Mouse (Mus musculus) heart, postnatal 25 days (tissue): ENCODE results near the gene Strip1. TPM values are rescaled to one million over a fixed set of nuclear protein-coding genes. Genes with fewer than 3 reads are reported as not detected.
"Not testable (repeated sequence)": the region's sequence is repeated elsewhere in the genome, so short reads cannot be mapped to it uniquely, and the experiment has no call there.

Source experiments
- DNase-seq: peaks from one replicate; pipeline ENCODE4 v3.0.0; 2022; ENCODE audit warnings: low spot score
- intact Hi-C: fragments of 180-260 bp; cut with DNase I; formaldehyde crosslinking; loops from one replicate; pipeline ENCODE4 v1.15.1; 2025
- total RNA-seq, 2 experiments: library from RNA; stranded (reverse); gene quantifications; 2 replicates each; pipeline ENCODE4 v1.2.3; 2021

Strip1 gene
- 10 to 100 TPM; 18.8 to 21.9 TPM for total RNA-seq

- peak; percentile 89 for DNase-seq
- intact Hi-C loops = loop anchor here (10.0 kb wide), 1 partner anchor 433 kb away; no protein-coding TSS in a partner anchor
Measured at GRCm38 (mm10) chr3:107631523-107631958, at the start of gene Strip1. Strip1 (minus strand) TSS chr3:107631694.

- intact Hi-C loops = no loop called here
- DNase-seq = no peak
Measured at GRCm38 (mm10) chr3:107680790-107681576, 49.5 kb upstream of the Strip1 start.

GRCm38 (mm10) chr3:107671509-107671908 lies 40.0 kb upstream of the Strip1 start:
- intact Hi-C loops = no loop called here
- DNase-seq = no peak

GRCm38 (mm10) chr3:107670500-107670899 lies 39.0 kb upstream of the Strip1 start:
- intact Hi-C loops = no loop called here

DNA sequence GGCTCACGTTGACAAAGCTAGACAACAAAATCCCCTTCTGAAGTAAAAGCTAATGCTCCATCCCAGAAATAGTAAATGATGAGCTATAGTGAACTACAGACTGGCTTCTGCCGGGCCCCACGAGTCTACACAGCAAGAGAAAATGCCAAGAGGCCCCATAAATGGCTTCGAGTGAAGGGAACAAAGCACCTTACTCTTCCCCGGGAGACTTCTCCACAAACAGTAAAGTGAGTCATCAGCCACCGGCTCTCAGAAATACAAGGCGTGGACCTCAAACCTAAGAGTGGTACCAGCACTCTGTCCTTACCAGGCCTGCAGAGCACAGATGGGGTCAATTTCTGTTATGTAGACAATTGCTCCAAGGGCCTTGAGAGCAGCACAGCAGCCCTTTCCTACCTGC lies 37.3 kb upstream of the Strip1 start:
- no peak for DNase-seq
- intact Hi-C loops = no loop called here

More at GRCm38 (mm10) chr3:107670500-107670899, 39.0 kb upstream of the Strip1 start:
- no peak for DNase-seq

- intact Hi-C loops = no loop called here
- no peak for DNase-seq
Measured at GRCm38 (mm10) chr3:107667426-107667825, 35.9 kb upstream of the Strip1 start.

DNA sequence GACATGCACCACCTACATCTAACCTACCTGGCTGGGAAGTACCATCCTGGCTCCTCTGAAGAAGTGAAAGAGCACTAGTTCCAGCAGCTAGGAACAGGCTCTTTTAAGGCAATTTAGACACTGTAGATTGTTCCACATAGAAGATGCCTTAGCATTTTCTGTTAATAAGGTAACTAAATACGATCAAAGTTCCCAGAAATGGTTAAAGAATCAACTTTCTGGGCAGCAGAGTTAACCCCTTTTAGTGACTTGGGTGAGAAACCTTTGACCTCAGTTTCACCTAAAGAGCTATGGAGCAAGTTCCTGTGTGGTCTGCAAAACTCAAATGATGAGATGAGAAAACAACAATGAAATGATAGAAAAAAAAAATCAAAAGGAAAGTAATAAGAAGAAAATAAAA lies 33.1 kb upstream of the Strip1 start:
- intact Hi-C loops = no loop called here
- DNase-seq = no peak

GRCm38 (mm10) chr3:107659000-107659399 lies 27.5 kb upstream of the Strip1 start:
- DNase-seq = no peak
- intact Hi-C loops = no loop called here

GRCm38 (mm10) chr3:107656888-107657287 lies 25.4 kb upstream of the Strip1 start:
- no peak for DNase-seq
- intact Hi-C loops = no loop called here

GRCm38 (mm10) chr3:107656151-107656550 lies 24.7 kb upstream of the Strip1 start:
- intact Hi-C loops = no loop called here
- DNase-seq = no peak

DNA sequence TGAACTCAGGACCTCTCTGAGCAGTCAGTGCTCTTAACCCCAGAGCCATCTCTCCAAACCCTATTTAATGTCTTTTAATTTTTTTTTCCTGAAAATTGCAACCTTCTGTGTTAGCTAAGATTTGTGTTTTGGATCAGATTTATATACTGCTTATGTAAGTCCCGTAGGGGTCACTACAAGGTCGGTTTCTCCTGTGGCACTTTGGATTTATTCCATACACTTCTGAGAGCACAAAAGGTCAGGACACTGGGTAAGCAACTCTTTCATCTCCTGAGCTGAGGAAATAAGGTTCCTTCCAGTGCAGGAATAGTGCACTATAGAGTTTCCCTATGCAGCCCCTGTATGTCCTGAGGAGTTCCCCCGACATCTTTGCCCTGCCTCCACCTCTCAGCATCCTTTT lies 24.0 kb upstream of the Strip1 start:
- DNase-seq = no peak
- intact Hi-C loops = no loop called here

- no peak for DNase-seq
Measured at GRCm38 (mm10) chr3:107654861-107655260, 23.4 kb upstream of the Strip1 start.

GRCm38 (mm10) chr3:107652968-107653367 lies 21.5 kb upstream of the Strip1 start:
- no peak for DNase-seq
- intact Hi-C loops = no loop called here

More at GRCm38 (mm10) chr3:107654861-107655260, 23.4 kb upstream of the Strip1 start:
- intact Hi-C loops = no loop called here

DNA sequence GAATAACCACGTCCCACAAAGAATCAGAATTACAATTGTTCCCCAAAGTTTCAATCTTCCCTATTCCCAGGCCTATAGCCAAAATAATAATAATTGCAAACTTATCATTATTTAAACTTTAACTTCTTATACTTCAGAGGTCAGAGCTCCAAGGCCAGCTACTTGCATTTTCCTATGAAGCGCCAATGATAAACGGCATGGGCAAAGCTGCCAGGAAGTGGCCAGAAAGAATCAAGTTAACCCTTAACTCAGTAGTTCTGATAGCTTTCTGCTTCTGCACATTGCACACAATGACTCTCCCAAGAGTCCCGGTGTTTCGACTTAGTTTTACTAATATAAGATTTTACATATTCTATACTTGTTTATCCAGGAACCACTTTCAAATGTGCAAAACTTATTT lies 18.8 kb upstream of the Strip1 start:
- DNase-seq, intact Hi-C loops: not testable (repeated sequence)

GRCm38 (mm10) chr3:107646947-107647346 lies 15.5 kb upstream of the Strip1 start:
- intact Hi-C loops = no loop called here
- no peak for DNase-seq

- intact Hi-C loops = loop anchor here (10.0 kb wide), 1 partner anchor 427 kb away; no protein-coding TSS in a partner anchor
- no peak for DNase-seq
Measured at GRCm38 (mm10) chr3:107637606-107638172, 6.2 kb upstream of the Strip1 start.

DNA sequence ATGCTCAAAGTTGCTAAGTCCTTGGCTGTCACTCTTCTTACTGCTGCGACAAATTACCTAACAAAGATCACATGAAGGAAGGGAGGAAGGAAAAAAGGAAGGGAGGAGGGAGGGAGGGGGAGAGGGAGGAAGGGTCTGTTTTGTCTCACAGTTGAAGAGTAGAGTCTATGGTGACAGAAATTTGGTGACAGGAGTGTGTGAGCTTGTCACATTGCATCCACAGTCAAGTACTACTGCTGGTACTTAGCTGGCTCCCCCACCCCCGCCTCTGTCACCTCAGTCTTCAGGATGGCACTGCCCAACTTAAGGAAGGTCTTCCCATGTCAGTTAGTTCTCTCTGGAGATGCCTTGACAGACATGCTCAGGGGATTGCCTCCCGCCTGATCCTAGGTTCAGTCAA lies 4.7 kb upstream of the Strip1 start:
- DNase-seq = no peak
- intact Hi-C loops = loop anchor here (10.0 kb wide), 1 partner anchor 429 kb away; no protein-coding TSS in a partner anchor

GRCm38 (mm10) chr3:107635836-107636235 lies 4.3 kb upstream of the Strip1 start:
- DNase-seq = no peak
- intact Hi-C loops = loop anchor here (10.0 kb wide), 1 partner anchor 429 kb away; no protein-coding TSS in a partner anchor

GRCm38 (mm10) chr3:107633906-107634305 lies 2.4 kb upstream of the Strip1 start:
- intact Hi-C loops = loop anchor here (10.0 kb wide), 1 partner anchor 431 kb away; no protein-coding TSS in a partner anchor
- no peak for DNase-seq

- intact Hi-C loops = loop anchor here (10.0 kb wide), 1 partner anchor 432 kb away; no protein-coding TSS in a partner anchor
- no peak for DNase-seq
Measured at GRCm38 (mm10) chr3:107632786-107633185, 1.3 kb upstream of the Strip1 start.
